Mouse (Mus musculus) neural tube, postnatal 0 days (tissue): ENCODE data around the gene Cecr2. TPM values are rescaled to one million over a fixed set of nuclear protein-coding genes. Genes with fewer than 3 reads are reported as not detected.

Experiments used
- microRNA-seq: library from miRNA; unstranded; fragments of <30 nt; microRNA quantifications from one replicate; pipeline ENCODE4, GENCODE M21; 2016
- polyA plus RNA-seq: library from polyadenylated mRNA; unstranded; fragments of >200 nt; fragmentation: Nextera tagmentation; extraction: Ambion mirVana; gene quantifications from 2 replicates; pipeline ENCODE4 v1.2.1, GENCODE M21; 2015

Gene Cecr2
- 1.6 and 1.8 TPM in 2 replicates for polyA plus RNA-seq

GRCm38 (mm10) chr6:120665816-120666760 is at the start of gene Cecr2:
Gene Cecr2 (plus strand): TSS chr6:120666369.

DNA sequence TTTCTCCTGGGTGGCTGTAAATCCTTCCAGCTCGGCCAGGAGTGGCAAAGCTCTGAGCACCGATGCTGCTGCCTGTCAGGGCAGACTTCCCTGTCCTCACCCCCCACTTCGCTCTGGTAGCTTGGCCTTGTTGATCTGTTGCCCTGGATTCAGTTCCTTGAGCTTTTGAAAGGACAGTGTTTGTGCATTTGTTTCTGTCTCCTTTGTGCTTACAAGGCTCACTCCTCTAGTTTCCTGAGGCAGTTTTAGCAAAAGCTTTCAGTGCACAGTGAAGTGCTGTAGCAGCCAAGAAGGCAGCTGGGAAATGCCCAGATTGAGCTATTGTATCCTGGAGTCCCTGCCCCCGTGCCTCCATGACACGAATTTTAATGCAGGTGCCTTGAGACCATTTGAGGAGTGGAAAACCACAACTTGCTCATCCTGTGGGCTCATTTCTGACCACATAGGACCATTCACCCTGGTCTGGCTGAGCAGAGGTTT is 107.0 kb downstream of the Cecr2 start, which contains the start of gene Slc25a18:
Slc25a18 (plus strand) TSS at position 430 of the 480 bp plus-strand sequence.

Small RNA genes within 50 kb of the gene (microRNA-seq; reads per million reads assigned to microRNA genes)
- gene Gm25193: not detected

Other genes with a start within 250 kb of the Cecr2 start
- gene Il17ra, start 203.1 kb upstream of the Cecr2 start, polyA plus RNA-seq: 3.4 and 4.0 TPM in 2 replicates
- 2.7 and 3.0 TPM in 2 replicates for gene Tmem121b, start 172.6 kb upstream of the Cecr2 start, polyA plus RNA-seq
- 20.3 and 20.6 TPM in 2 replicates for gene Hdhd5, start 135.1 kb upstream of the Cecr2 start, polyA plus RNA-seq
- 62.1 and 71.8 TPM in 2 replicates for gene Slc25a18, start 107.2 kb downstream of the Cecr2 start, polyA plus RNA-seq
- 353 and 363 TPM in 2 replicates for gene Atp6v1e1, start 156.4 kb downstream of the Cecr2 start, polyA plus RNA-seq
- 19.0 and 20.3 TPM in 2 replicates for gene Bcl2l13, start 169.8 kb downstream of the Cecr2 start, polyA plus RNA-seq